Mouse (Mus musculus): ENCODE data around the gene Oas1f. TPM values are rescaled to one million over a fixed set of nuclear protein-coding genes. Genes with fewer than 3 reads are reported as not detected.

The Oas1f gene
- polyA plus RNA-seq (2014; fragmentation: Illumina TruSeq; extraction: RNeasy Lipid Tissue Mini Kit (QIAGEN cat#74804); ENCODE audit: low read depth, low replicate concordance) = not detected

DNA sequence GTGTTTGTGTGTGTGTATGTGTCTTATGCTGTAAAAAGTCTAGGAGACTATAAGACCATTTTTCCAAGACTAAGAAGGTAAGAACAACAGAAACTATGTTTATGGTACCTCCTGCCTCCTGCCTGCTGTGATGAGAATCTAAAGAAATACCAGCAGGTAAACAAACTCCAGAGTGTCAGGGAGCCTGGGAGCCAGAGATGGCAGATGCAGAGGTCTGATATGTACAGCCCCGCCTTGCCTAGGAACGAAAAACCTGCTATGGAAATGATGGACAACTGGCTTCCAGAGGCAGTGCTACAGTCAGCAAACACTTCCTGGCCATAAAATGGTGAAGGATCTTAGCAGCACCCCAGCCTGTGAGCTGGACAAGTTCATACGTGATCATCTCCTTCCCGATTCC is at the start of gene Oas1f:
Oas1f (plus strand) TSS at position 301 of the 400 bp plus-strand sequence.

DNA sequence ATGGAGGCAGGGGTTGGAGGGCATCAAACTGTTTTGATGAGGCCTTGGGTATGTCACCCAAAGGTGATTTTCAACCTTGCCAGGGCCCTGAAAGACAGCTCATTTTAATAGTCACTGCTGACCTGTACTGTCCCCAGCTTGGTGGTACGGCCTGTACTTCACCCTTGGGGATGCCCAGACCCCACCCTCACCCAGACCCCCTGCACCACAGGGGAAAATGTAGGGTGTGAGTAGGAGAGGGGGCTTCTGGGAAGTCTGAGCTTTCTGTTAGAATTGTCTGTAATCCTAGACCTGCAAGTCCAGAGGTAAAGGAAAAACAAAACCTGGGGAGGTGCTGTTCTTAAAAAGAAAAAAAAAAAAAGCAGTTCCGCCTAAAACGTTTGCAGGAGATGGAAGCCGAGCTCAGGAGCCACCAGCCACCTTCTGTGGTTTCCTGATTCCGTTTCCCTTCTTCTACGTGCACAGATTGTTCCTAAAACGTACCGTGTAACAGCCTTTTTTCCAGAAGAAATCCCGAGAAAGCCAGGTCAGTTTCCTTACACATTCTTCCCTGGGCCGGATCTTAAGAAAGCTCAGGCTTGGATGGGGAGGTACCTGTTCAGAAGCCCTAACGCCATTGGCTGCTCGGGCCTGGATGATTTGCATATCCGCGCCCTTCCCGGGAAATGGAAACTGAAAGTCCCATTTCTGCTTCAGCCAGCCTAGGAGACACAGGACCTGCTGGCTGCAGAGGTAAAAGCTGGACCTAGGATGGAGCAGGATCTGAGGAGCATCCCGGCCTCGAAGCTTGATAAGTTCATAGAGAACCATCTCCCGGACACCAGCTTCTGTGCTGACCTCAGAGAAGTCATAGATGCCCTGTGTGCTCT is 35.0 kb upstream of the Oas1f start, which contains the start of gene Oas1c:
Oas1c (minus strand) TSS at position 564 of the 869 bp plus-strand sequence.

DNA sequence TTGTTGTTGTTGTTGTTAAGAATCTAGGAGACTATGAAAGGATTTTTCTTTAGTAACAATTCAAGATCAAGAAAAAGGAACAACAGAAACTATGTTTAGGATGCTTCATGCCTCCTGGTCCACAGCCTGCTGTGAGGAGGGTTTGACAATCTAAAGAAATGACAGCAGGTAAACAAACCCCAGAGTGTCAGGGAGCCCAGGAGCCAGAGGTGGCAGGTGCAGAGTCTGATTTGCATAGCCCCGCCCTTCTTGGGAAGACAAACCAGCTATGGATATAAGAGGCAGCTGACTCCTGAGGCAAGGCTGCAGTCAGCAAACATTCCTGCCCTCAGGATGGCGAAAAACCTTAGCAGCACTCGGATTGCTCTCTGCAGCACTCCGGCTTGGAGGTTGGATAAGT is 14.0 kb downstream of the Oas1f start, which contains the start of gene Oas1h:
Oas1h (plus strand) TSS at position 301 of the 400 bp plus-strand sequence.

DNA sequence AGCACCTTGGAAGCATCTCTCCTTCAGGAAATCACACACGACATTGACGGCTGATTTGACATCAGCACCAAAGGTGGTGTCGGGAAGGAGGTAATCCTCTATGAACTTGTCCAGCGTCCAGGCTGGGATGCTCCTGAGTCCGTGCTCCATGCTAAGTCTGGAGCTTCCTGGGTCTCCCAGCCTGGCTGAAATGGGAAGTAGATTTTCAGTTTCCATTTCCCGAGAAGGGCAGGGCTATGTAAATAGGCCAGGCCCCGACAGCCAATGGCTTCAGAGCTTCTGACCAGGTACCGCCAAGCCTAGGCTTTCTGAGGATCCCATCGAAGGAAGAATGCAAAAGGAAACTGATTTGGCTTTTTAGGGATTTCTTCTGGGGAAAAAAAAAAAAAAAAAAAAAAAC is 40.2 kb downstream of the Oas1f start, which contains the start of gene Oas1g:
Oas1g (minus strand) TSS at position 201 of the 400 bp plus-strand sequence.

DNA sequence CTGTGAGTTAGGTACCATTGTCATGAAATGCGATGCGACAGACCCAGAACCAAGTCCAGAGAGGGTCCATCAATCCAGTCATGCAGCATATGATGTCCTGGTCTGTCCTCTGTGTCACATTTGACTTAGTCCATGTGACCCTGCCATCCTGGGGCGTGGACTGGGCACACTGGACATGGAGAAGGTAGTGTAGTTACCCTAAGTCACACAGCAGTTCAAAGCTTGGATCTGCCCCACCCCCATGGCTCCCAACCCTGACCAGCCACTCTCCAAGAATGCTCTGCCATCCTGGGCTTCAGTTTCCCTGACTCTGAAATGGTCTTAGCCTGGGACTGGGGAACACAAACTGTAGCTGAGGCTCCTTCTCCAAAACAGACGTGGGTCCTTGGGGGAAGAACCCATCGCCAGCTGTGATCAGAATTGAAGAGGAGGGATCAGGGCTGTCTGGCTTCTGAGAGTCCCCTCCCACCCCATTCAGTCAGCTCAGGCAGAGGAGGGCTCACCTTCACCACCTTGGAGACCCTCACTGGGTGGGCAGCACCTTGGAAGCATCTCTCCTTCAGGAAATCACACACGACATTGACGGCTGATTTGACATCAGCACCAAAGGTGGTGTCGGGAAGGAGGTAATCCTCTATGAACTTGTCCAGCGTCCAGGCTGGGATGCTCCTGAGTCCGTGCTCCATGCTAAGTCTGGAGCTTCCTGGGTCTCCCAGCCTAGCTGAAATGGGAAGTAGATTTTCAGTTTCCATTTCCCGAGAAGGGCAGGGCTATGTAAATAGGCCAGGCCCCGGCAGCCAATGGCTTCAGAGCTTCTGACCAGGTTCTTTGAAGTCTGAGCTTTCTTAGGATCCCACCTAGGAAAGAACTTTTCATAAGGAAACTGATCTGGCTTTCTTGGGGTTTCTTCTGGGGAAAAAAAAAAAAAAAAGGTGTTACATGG is 59.9 kb downstream of the Oas1f start, which contains the start of gene Oas1a:
Oas1a (minus strand) TSS at position 731 of the 943 bp plus-strand sequence.

Other genes starting within 250 kb of the Oas1f start
- not detected for gene Rita1, start 234.8 kb upstream of the Oas1f start, polyA plus RNA-seq (2014; fragmentation: Illumina TruSeq; extraction: RNeasy Lipid Tissue Mini Kit (QIAGEN cat#74804); ENCODE audit: low read depth, low replicate concordance)
- 0.58 TPM for gene Ddx54, start 234.6 kb upstream of the Oas1f start, polyA plus RNA-seq (2014; fragmentation: Illumina TruSeq; extraction: RNeasy Lipid Tissue Mini Kit (QIAGEN cat#74804); ENCODE audit: low read depth, low replicate concordance)
- not detected for gene Cfap73, start 213.1 kb upstream of the Oas1f start, polyA plus RNA-seq (2014; fragmentation: Illumina TruSeq; extraction: RNeasy Lipid Tissue Mini Kit (QIAGEN cat#74804); ENCODE audit: low read depth, low replicate concordance)
- not detected for gene Rasal1, start 198.6 kb upstream of the Oas1f start, polyA plus RNA-seq (2014; fragmentation: Illumina TruSeq; extraction: RNeasy Lipid Tissue Mini Kit (QIAGEN cat#74804); ENCODE audit: low read depth, low replicate concordance)
- gene Dtx1, start 135.4 kb upstream of the Oas1f start, polyA plus RNA-seq (2014; fragmentation: Illumina TruSeq; extraction: RNeasy Lipid Tissue Mini Kit (QIAGEN cat#74804); ENCODE audit: low read depth, low replicate concordance) = 0.52 TPM
- 1.2 TPM for gene Oas2, start 97.5 kb upstream of the Oas1f start, polyA plus RNA-seq (2014; fragmentation: Illumina TruSeq; extraction: RNeasy Lipid Tissue Mini Kit (QIAGEN cat#74804); ENCODE audit: low read depth, low replicate concordance)
- 0.41 TPM for gene Oas3, start 69.7 kb upstream of the Oas1f start, polyA plus RNA-seq (2014; fragmentation: Illumina TruSeq; extraction: RNeasy Lipid Tissue Mini Kit (QIAGEN cat#74804); ENCODE audit: low read depth, low replicate concordance)
- not detected for gene Oas1e, start 51.8 kb upstream of the Oas1f start, polyA plus RNA-seq (2014; fragmentation: Illumina TruSeq; extraction: RNeasy Lipid Tissue Mini Kit (QIAGEN cat#74804); ENCODE audit: low read depth, low replicate concordance)
- 0.99 TPM for gene Oas1c, start 34.9 kb upstream of the Oas1f start, polyA plus RNA-seq (2014; fragmentation: Illumina TruSeq; extraction: RNeasy Lipid Tissue Mini Kit (QIAGEN cat#74804); ENCODE audit: low read depth, low replicate concordance)
- gene Oas1h, start 14.1 kb downstream of the Oas1f start, polyA plus RNA-seq (2014; fragmentation: Illumina TruSeq; extraction: RNeasy Lipid Tissue Mini Kit (QIAGEN cat#74804); ENCODE audit: low read depth, low replicate concordance) = not detected
- gene Oas1g, start 40.2 kb downstream of the Oas1f start, polyA plus RNA-seq (2014; fragmentation: Illumina TruSeq; extraction: RNeasy Lipid Tissue Mini Kit (QIAGEN cat#74804); ENCODE audit: low read depth, low replicate concordance) = not detected
- gene Oas1a, start 60.2 kb downstream of the Oas1f start, polyA plus RNA-seq (2014; fragmentation: Illumina TruSeq; extraction: RNeasy Lipid Tissue Mini Kit (QIAGEN cat#74804); ENCODE audit: low read depth, low replicate concordance) = 0.99 TPM
- gene Oas1d, start 67.2 kb downstream of the Oas1f start, polyA plus RNA-seq (2014; fragmentation: Illumina TruSeq; extraction: RNeasy Lipid Tissue Mini Kit (QIAGEN cat#74804); ENCODE audit: low read depth, low replicate concordance) = not detected
- gene Rph3a, start 162.7 kb downstream of the Oas1f start, polyA plus RNA-seq (2014; fragmentation: Illumina TruSeq; extraction: RNeasy Lipid Tissue Mini Kit (QIAGEN cat#74804); ENCODE audit: low read depth, low replicate concordance) = 2.5 TPM